Mouse (Mus musculus) cerebellum, adult 2 months (tissue): ENCODE measurements around the gene Xndc1. TPM values are rescaled to one million over a fixed set of nuclear protein-coding genes. Genes with fewer than 3 reads are reported as not detected.

Experiments
- DNase-seq, 2 experiments: peaks; one replicate each; pipeline ENCODE4 v3.0.0; 2021
- H3K27ac ChIP-seq: fragments of 200-500 bp; 2 replicates; pipeline ENCODE4 v1.5.1; 2012; ENCODE audit warnings: low read length, control low read depth, inconsistent platforms; ENCODE audit not compliant: insufficient read depth
- H3K27me3 ChIP-seq: fragments of 200-500 bp; 2 replicates; pipeline ENCODE4 v1.6.1; 2012; ENCODE audit warnings: inconsistent platforms, mild to moderate bottlenecking, low read length, moderate library complexity; ENCODE audit not compliant: control insufficient read depth, insufficient read depth
- H3K4me1 ChIP-seq: fragments of 200-500 bp; 2 replicates; pipeline ENCODE4 v1.6.1; 2011; ENCODE audit warnings: low read length; ENCODE audit not compliant: control insufficient read depth, insufficient read depth
- H3K4me3 ChIP-seq: fragments of 200-500 bp; replicated peaks from 2 replicates; pipeline ENCODE3; 2011; ENCODE audit warnings: mild to moderate bottlenecking, low read depth, low read length, control low read depth; ENCODE audit not compliant: insufficient read depth
- CTCF ChIP-seq: fragments of 200-500 bp; IDR thresholded peaks from 2 replicates; pipeline ENCODE4 v1.5.1; 2011; ENCODE audit warnings: low read depth, mild to moderate bottlenecking, control low read depth, low read length, moderate library complexity, borderline replicate concordance; ENCODE audit not compliant: insufficient read depth
- POLR2A ChIP-seq: fragments of 200-500 bp; IDR thresholded peaks from 2 replicates; pipeline ENCODE4 v1.6.1; 2011; ENCODE audit warnings: low read length, control low read depth, borderline replicate concordance; ENCODE audit not compliant: insufficient read depth
- WGBS: fragments of 180-500 bp; shearing (Covaris S2); methylation state at CpG from one replicate; pipeline ENCODE4 v1.1.7; 2018; 5-methylcytosine and 5-hydroxymethylcytosine counted together
- polyA plus RNA-seq: library from polyadenylated mRNA; depleted of rRNA; stranded (reverse); fragments of >200 nt; gene quantifications from 2 replicates; pipeline ENCODE4 v1.2.3, GENCODE M21; 2012; rRNA removed

Gene Xndc1
- polyA plus RNA-seq, 1 experiment: 48.8 TPM

DNA sequence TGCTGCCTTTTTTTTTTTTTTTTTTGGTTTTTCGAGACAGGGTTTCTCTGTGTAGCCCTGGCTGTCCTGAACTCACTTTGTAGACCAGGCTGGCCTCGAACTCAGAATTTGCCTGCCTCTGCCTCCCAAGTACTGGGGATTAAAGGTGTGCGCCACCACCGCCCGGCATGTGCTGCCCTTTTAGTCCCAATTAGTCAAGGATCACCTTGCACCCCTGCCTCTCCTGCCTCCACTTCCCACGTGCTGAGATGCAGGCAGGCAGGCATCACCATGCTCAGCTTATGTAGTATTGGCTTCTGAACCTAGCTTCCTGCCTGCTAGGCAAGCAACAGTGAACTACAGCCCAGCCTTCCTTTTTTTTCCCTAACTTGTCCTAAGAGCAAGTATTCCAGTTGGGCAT is 52.1 kb downstream of the Xndc1 start:
- no peak overlapping the region for H3K4me3 ChIP-seq
- no peaks in the 10 kb centered on the region for H3K4me1 ChIP-seq
- H3K27me3 ChIP-seq: no peaks in the 10 kb centered on the region
- DNase-seq: no peak
- no peak overlapping the region for H3K27ac ChIP-seq
- WGBS: 81% methylated on average over 6 of the region's 6 CpGs
- TF ChIP-seq POLR2A (no peak), CTCF (no peak)

- no peaks in the 10 kb centered on the region for H3K4me1 ChIP-seq
Measured at GRCm38 (mm10) chr7:102120326-102120725, 55.0 kb downstream of the Xndc1 start.

DNA sequence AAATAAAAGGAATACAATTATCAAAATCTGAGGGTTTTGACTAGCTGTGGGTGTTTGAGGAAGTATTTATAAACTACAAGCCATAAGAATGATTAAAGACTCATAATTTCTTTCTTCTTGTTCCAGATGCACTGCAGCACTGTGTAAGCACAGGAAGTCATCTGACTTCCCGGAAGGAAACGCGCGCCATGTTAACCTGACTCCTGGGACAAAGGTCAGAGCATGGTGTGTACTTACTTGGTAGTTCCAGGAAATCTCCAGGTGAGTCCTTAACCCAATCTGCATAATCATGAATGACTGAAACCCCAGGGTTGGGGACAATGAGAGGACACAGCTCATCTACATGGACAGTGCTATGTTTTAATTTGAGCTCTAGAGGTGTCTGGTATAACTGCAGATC is 67.1 kb downstream of the Xndc1 start:
- H3K4me3 ChIP-seq: no peak overlapping the region
- WGBS: 90% methylated on average over 4 of the region's 4 CpGs
- H3K27me3 ChIP-seq: no peaks in the 10 kb centered on the region
- no peak for TF ChIP-seq POLR2A
- no peak for TF ChIP-seq CTCF
- H3K27ac ChIP-seq: no peak overlapping the region
- DNase-seq: no peak
- H3K4me1 ChIP-seq: no peaks in the 10 kb centered on the region

More at GRCm38 (mm10) chr7:102120326-102120725, 55.0 kb downstream of the Xndc1 start:
- no peak for DNase-seq
- H3K27ac ChIP-seq: no peak overlapping the region
- no peaks in the 10 kb centered on the region for H3K27me3 ChIP-seq
- WGBS: 24% methylated on average over 10 of the region's 10 CpGs
- H3K4me3 ChIP-seq: no peak overlapping the region
- TF ChIP-seq CTCF (no peak), POLR2A (no peak)

Other genes with a start within 250 kb of the Xndc1 start
- gene Phox2a, start 247.2 kb upstream of the Xndc1 start, polyA plus RNA-seq: 0.52 and 0.71 TPM in 2 replicates
- gene Inppl1, start 227.3 kb upstream of the Xndc1 start, polyA plus RNA-seq: 35.4 and 43.9 TPM in 2 replicates
- 0.44 and 0.89 TPM in 2 replicates for gene Folr2, start 208.3 kb upstream of the Xndc1 start, polyA plus RNA-seq
- gene Anapc15, start 201.8 kb upstream of the Xndc1 start, polyA plus RNA-seq: 44.7 and 47.3 TPM in 2 replicates
- 8.0 and 18.5 TPM in 2 replicates for gene Folr1, start 194.7 kb upstream of the Xndc1 start, polyA plus RNA-seq
- 197 and 210 TPM in 2 replicates for gene Lamtor1, start 159.6 kb upstream of the Xndc1 start, polyA plus RNA-seq
- 0.13 and 0.21 TPM in 2 replicates for gene Tomt, start 159.2 kb upstream of the Xndc1 start, polyA plus RNA-seq
- gene Lrrc51, start 131.6 kb upstream of the Xndc1 start, polyA plus RNA-seq: 10.2 and 12.4 TPM in 2 replicates
- 89.0 and 97.5 TPM in 2 replicates for gene Numa1, start 131.4 kb upstream of the Xndc1 start, polyA plus RNA-seq
- 13.7 and 14.6 TPM in 2 replicates for gene Il18bp, start 46.8 kb upstream of the Xndc1 start, polyA plus RNA-seq
- 65.3 and 66.6 TPM in 2 replicates for gene Rnf121, start within 50 bp of the Xndc1 start, polyA plus RNA-seq
- 3.8 and 4.7 TPM in 2 replicates for gene Xntrpc, start 202 bp downstream of the Xndc1 start, polyA plus RNA-seq
- gene Trpc2, start 17.6 kb downstream of the Xndc1 start, polyA plus RNA-seq: 0.39 and 1.6 TPM in 2 replicates
- not detected in 2 replicates for gene Art1, start 36.2 kb downstream of the Xndc1 start, polyA plus RNA-seq
- gene Art5, start 44.0 kb downstream of the Xndc1 start, polyA plus RNA-seq: not detected in 2 replicates
- gene Chrna10, start 51.3 kb downstream of the Xndc1 start, polyA plus RNA-seq: 0.05 and 0.08 TPM in 2 replicates
- gene Nup98, start 144.7 kb downstream of the Xndc1 start, polyA plus RNA-seq: 19.0 and 20.2 TPM in 2 replicates
- 32.9 and 35.2 TPM in 2 replicates for gene Pgap2, start 144.7 kb downstream of the Xndc1 start, polyA plus RNA-seq
- 71.1 and 87.6 TPM in 2 replicates for gene Rhog, start 190.5 kb downstream of the Xndc1 start, polyA plus RNA-seq
- gene Stim1, start 202.3 kb downstream of the Xndc1 start, polyA plus RNA-seq: 84.9 and 87.5 TPM in 2 replicates